Mouse (Mus musculus) frontal cortex, postnatal 36 days (tissue): ENCODE measurements around the gene Tmem14c.

Experiments
- DNase-seq, 2 experiments: peaks; one replicate each; pipeline ENCODE4 v3.0.0; 2022; ENCODE audit warnings: low spot score in 2 of 2

Gene Tmem14c

DNA sequence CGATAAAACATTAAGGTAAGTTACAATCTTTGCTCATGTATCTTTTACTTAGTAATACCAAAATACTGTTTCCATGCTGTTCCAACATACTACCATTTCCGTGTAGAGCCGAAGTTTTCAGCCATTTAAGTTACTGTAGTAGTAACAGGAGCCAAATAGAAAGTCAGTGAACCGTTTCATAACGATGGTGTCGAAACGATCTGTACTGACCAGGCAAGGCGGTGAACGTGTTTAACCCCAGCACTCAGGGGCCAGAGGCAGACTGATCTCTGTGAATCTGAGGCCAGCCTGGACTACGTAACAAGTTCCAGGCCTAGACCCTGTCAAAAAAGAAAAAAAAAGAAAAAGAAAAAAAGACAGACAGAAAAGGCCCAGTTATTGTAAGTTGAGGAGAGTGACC lies 7.8 kb upstream of the Tmem14c start:
- no peak for DNase-seq

GRCm38 (mm10) chr13:41008946-41009345 lies 7.1 kb upstream of the Tmem14c start:
- no peak for DNase-seq

- peak in 1 of 2 experiments; percentile 3 for DNase-seq
Measured at GRCm38 (mm10) chr13:41016797-41017405, 809 bp downstream of the Tmem14c start.

DNA sequence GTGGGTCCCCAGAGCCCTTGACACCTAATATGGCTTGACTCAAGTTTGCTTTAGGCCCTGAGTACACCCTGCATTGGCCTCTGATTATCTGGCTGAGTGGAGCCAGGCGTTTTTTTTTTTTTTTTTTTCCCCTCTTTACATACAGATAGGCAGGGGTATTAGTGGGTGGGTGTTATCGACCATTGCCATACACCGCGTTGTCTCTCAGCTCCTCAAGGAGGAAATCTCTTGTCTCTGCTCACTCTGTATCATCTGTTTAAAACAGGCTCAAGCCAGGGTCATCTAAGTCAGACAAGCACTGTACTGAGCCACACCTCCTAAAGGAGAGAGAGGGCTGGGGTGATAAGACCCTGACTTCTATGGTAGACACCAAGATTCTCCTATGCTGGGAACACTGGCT lies 1.7 kb downstream of the Tmem14c start:
- DNase-seq, result no peak

DNA sequence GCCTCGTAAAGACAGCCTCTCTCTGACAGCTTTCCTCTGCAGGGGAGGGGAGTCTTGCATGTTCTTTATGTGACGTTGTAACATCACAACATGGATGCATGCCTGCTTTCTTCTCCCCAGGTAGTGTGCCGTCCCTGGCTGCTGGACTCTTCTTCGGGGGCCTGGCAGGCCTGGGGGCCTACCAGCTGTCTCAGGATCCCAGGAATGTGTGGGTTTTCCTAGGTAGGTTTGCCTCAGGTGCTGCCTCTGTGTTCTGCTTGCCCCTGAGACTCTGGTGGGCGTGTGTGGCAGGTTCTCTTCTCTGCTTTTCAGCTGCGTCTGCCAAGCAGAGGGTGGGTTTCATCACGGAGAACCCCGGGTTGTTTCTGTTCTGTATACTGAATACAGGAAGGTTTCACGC lies 2.1 kb downstream of the Tmem14c start:
- no peak for DNase-seq

DNA sequence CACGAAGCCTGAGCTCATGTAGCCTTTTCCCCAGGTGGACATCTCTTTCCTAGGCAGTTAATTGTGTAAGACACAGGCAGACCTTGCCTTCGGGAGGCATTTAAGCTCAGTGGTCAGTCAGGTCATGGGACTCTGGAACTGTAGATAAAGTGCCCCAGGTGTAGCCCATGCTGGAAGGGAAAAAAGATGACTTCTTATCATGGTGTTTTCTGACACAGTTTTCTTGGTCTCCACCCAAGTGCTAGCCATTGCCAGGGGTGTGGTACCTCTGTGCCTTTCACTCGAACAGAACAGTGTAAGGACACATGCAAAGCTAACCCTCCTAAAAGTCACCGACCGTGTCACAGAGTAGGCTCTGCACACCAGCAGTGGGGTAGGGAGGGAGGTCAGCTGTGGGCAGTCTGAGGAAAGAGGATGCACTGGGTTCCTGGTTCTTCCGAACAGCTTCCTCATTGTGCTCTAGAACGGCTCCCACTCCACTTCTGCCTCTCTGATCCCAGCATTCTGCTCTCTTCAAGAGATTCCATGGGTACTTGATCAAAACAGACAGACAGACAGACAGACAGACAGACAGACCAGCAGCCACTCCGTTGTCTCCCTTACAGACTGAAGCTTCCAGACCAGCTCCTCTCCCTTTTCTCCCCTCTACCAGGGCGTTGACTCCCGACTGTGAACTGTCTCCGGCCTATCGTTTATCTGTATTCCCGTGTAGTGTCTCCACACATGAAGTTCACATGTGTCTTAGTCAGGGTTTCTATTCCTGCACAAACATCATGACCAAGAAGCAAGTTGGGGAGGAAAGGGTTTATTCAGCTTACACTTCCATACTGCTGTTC lies 2.9 kb downstream of the Tmem14c start:
- DNase-seq, result no peak

DNA sequence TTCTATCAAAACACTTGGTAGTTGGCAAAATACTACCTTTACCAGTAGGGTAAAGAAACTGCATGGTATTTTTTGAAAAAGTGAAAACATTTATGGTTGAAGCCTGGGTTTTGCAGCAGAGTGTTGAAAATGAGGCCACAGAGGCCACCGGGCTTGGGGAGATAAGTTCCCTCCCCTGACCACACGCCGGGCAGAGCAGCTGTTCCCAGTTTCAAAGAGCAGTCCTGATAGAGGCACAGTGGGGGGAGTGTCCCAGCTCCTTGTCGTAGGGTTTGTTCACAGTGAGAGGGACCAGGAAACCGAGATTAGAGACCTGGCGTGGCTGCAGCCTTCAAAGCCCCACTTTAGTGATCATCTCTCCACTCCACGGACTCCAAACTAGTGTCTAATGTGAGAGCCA lies 4.4 kb downstream of the Tmem14c start:
- no peak for DNase-seq

GRCm38 (mm10) chr13:41021607-41022006 lies 5.5 kb downstream of the Tmem14c start:
- no peak for DNase-seq

GRCm38 (mm10) chr13:41022099-41022498 lies 6.0 kb downstream of the Tmem14c start:
- no peak for DNase-seq

DNA sequence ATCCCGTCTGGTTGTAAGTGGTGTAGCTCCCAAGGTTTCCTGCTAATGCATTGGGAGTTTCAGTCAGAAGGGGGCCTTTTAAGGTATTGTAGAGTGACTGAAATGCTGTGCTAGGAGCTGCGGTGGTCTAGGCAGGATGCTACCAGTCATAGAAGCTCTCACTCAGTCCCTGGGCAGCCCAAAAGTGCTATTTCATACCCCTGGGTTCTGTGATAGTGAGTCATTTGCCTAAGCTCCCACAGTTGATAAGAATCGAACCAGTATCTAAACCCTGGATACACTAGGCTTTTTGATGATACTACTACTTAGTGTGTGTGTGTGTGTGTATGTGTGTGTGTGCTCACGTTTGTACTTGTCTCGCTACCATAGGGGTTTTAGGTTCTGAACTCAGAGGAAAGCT lies 14.0 kb downstream of the Tmem14c start:
- no peak for DNase-seq

DNA sequence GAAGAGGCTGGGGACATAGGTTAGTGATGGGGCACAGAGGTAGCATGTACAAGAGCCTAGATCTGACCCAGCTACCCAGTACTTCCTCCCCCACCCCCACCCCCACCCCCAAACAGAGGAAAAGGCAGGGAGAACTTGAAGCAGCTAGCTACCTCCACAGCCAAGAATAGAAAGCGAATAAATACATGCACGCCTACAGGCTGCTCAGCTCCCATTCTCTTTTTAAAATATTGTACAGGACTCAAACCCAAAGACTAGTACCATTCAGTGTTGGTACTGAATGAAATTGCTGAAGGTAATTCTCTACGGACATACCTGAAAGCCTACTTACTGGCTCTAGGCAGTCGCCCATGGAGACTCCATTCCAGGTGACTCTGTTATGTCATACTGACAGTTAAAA lies 26.4 kb downstream of the Tmem14c start:
- peak in 1 of 2 experiments; percentile 15 for DNase-seq

- DNase-seq, result no peak
Measured at GRCm38 (mm10) chr13:41045901-41046300, 29.8 kb downstream of the Tmem14c start.

- DNase-seq, result no peak
Measured at GRCm38 (mm10) chr13:41047280-41047679, 31.2 kb downstream of the Tmem14c start.

DNA sequence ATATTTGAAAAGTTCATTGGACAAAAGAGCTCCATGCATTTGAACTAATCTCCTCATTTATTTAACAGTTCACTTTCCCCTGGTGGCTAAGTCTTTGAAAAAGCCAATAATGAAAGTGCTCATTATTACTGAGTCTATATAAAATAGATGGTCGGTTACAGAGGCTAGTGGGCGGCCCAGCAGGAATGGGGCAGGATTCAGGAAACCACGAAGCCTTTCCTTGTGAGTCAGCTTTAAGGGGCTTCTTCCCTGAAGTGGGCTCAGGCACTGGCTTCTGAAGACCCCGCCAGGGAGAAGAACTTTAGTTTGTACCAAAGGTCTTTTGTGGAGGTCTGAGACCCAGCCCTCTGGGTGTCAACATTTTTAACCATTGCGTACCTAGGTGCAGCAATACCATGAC lies 35.9 kb downstream of the Tmem14c start:
- no peak for DNase-seq

DNA sequence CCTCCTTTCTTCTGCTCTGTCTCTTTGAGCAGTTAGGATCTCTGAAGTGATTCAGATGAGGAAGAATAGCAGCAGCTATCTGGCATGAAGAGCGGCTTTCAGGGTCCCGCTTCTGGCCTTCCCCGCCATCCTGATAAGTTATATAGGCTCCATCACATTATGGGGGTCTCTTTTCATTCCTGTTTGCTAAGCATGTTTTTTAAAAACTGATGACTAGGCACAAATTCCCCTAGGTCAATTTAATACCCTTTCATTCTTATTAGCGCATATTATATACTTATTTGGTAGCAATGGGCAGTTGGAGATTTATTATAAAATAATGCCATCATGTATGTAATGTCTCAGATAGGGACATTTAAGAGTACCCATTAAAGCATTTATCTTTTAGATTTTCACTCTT lies 51.5 kb downstream of the Tmem14c start:
- no peak for DNase-seq

- no peak for DNase-seq
Measured at GRCm38 (mm10) chr13:41071617-41072016, 55.5 kb downstream of the Tmem14c start.
